Mouse (Mus musculus): ENCODE data around the gene Pmis2.

- TF ChIP-seq POLR2A (IDR thresholded peaks at IDR 0.05; ENCODE audit: borderline replicate concordance, insufficient read depth, low read length) (no peak), CTCF (IDR thresholded peaks at IDR 0.05; ENCODE audit: borderline replicate concordance, insufficient read depth, low read depth, low read length) (no peak)
These were observed 46.3 kb upstream of the Pmis2 start for GRCm38 (mm10) chr7:30717716-30718046.
